Mouse (Mus musculus) limb, embryonic 14.5 days (tissue): ENCODE measurements around the gene Mbd3l1. TPM values are rescaled to one million over a fixed set of nuclear protein-coding genes. Genes with fewer than 3 reads are reported as not detected.

Source experiments
- ATAC-seq: fragments of 200-750 bp; cut with Nextera tagmentation; 2 replicates; pipeline ENCODE4 v1.8.0; 2017; ENCODE audit warnings: low read depth, moderate number of reproducible peaks, moderate TSS enrichment; ENCODE audit not compliant: low FRiP score
- DNase-seq: peaks from one replicate; pipeline ENCODE4 v3.0.0-alpha.2; 2015; ENCODE audit warnings: low spot score
- H3K27ac ChIP-seq: fragments of 300-500 bp; sonication (generic); replicated peaks from 2 replicates; pipeline ENCODE4 v1.5.1; 2014; ENCODE audit warnings: low read depth, mild to moderate bottlenecking, low read length, moderate library complexity, mixed read lengths
- H3K27me3 ChIP-seq: fragments of 300-500 bp; sonication (generic); 2 replicates; pipeline ENCODE4 v1.6.1; 2014; ENCODE audit warnings: low read length, mixed read lengths; ENCODE audit not compliant: control insufficient read depth, insufficient read depth
- H3K36me3 ChIP-seq: fragments of 300-500 bp; sonication (generic); 2 replicates; pipeline ENCODE4 v1.6.1; 2014; ENCODE audit warnings: mild to moderate bottlenecking, low read length, moderate library complexity, mixed read lengths; ENCODE audit not compliant: control insufficient read depth, insufficient read depth
- H3K4me1 ChIP-seq: fragments of 300-500 bp; sonication (generic); 2 replicates; pipeline ENCODE4 v1.6.1; 2014; ENCODE audit warnings: antibody characterized with exemption, low read length, mixed read lengths; ENCODE audit not compliant: control insufficient read depth, insufficient read depth
- H3K4me2 ChIP-seq: fragments of 300-500 bp; sonication (generic); replicated peaks from 2 replicates; pipeline ENCODE4 v1.6.1; 2014; ENCODE audit warnings: low read depth, mild to moderate bottlenecking, low read length, moderate library complexity; ENCODE audit not compliant: severe bottlenecking
- H3K4me3 ChIP-seq: fragments of 300-500 bp; sonication (generic); replicated peaks from 2 replicates; pipeline ENCODE4 v1.5.1; 2014; ENCODE audit warnings: low read length
- H3K9ac ChIP-seq: fragments of 300-500 bp; sonication (generic); 2 replicates; pipeline ENCODE4 v1.6.1; 2014; ENCODE audit warnings: mild to moderate bottlenecking, low read depth, low read length, moderate library complexity; ENCODE audit not compliant: severe bottlenecking
- H3K9me3 ChIP-seq: fragments of 300-500 bp; sonication (generic); 2 replicates; pipeline ENCODE4 v1.6.1; 2016; ENCODE audit warnings: low read length; ENCODE audit not compliant: control insufficient read depth
- POLR2A ChIP-seq: fragments of 200-500 bp; IDR thresholded peaks from 2 replicates; pipeline ENCODE4 v1.8.0; 2012; ENCODE audit warnings: inconsistent platforms, mild to moderate bottlenecking, moderate library complexity, borderline replicate concordance; ENCODE audit not compliant: insufficient read depth, insufficient read length; ENCODE audit errors: extremely low read depth
- WGBS: fragments of 180-500 bp; shearing (Covaris S2); extraction: QIAGEN DNeasy Blood & Tissue Kit; methylation state at CpG from one replicate; pipeline ENCODE4 v1.1.7; 2014; 5-methylcytosine and 5-hydroxymethylcytosine counted together
- polyA plus RNA-seq, 2 experiments: library from polyadenylated mRNA; depleted of rRNA in 1 of 2; stranded (reverse) in 1 of 2; unstranded in 1 of 2; fragments of >200 nt; fragmentation: Nextera tagmentation in 1 of 2; extraction: Ambion mirVana in 1 of 2; gene quantifications; 2 replicates each; pipeline versions ENCODE4 v1.2.1 to v1.2.3; 2012 to 2014

The Mbd3l1 gene
- polyA plus RNA-seq (2012; rRNA removed) (not detected in 2 replicates), polyA plus RNA-seq (2014; fragmentation: Nextera tagmentation; extraction: Ambion mirVana) (not detected in 2 replicates)

DNA sequence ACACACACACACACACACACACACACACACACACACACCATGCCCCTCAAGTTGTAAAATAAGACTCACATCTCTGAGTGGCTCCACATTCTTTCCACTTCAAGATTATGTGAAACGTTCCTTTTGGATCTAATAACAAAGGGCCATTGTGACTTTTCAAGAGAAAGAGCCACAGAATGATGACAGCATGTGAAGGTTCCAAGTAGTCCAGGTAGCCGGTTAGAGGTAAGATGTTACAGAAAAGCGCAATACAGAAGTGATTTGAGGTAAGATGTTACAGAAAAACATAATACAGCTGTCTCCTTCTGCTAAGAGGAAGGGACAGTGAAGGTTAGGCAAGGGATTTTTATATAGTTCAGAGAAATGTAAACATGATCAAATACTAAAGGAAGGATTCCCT lies at the start of gene Mbd3l1, which contains the start of gene Zfp558:
Gene Mbd3l1 (plus strand): TSS at position 192 of the 400 bp plus-strand sequence.
Gene Zfp558 (minus strand): TSS at position 101 of the 400 bp plus-strand sequence.
- no peaks in the 10 kb centered on the region for H3K9me3 ChIP-seq
- WGBS, result 73% methylated on average over 3 of the region's 3 CpGs
- no peaks in the 10 kb centered on the region for H3K27me3 ChIP-seq
- DNase-seq (no peak), ATAC-seq (no peak)
- no peaks in the 10 kb centered on the region for H3K36me3 ChIP-seq
- no peak within 1 kb of the TSS for H3K4me2 ChIP-seq
- no peaks in the 10 kb centered on the region for H3K4me1 ChIP-seq
- no peak within 1 kb of the TSS for H3K9ac ChIP-seq
- no peak within 1 kb of the TSS for H3K27ac ChIP-seq
- TF ChIP-seq POLR2A, result no peak
- H3K4me3 ChIP-seq, result no peak within 1 kb of the TSS

DNA sequence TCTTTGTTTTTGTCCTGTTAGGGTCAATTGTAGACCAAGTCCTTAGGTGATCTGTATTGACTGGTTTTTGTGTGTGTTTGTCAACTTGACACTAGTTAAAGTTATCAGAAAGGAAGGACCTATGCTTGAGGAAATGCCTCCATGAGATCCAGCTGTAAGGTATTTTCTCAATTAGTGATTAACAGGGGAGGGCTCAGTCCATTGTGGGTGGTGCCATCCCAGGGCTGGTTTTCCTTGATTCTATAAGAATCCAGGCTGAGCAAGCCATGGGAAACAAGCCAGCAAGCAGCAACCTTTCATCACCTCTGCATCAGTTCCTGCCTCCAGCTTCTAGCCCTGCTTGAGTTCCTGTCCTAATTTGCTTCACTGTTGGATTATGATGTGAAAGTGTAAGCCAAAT lies 47.8 kb upstream of the Mbd3l1 start, which contains the start of gene Mbd3l2:
Gene Mbd3l2 (plus strand): TSS at position 301 of the 400 bp plus-strand sequence.
- H3K36me3 ChIP-seq, result no peaks in the 10 kb centered on the region
- no peak within 1 kb of the TSS for H3K4me3 ChIP-seq
- no peaks in the 10 kb centered on the region for H3K27me3 ChIP-seq
- no peaks in the 10 kb centered on the region for H3K9me3 ChIP-seq
- no peak within 1 kb of the TSS for H3K27ac ChIP-seq
- no peak for TF ChIP-seq POLR2A
- no peaks in the 10 kb centered on the region for H3K4me1 ChIP-seq
- DNase-seq, result no peak
- ATAC-seq, result no peak
- no peak within 1 kb of the TSS for H3K9ac ChIP-seq
- H3K4me2 ChIP-seq, result no peak within 1 kb of the TSS

DNA sequence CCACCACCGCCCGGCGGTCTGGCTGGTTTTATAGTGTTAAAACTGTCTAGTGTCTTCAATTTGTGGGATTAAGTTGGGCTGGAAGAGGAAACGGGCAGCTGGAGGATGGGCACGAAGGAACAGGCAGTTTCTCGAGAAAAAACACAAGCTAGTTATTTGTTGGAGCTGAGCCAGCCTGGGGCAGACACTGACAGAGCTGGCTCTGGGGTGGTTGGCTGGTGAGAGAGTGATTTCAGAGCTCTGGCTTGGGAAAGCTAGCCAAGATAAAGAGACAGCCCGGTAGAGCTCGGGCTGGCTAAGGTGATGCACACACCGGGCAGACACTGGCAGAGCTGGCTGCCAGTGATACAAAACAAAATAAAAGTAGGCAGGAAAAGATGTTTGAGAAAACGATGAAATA lies 46.5 kb upstream of the Mbd3l1 start:
- H3K4me1 ChIP-seq, result no peaks in the 10 kb centered on the region
- TF ChIP-seq POLR2A, result no peak
- no peaks in the 10 kb centered on the region for H3K27me3 ChIP-seq
- H3K4me3 ChIP-seq, result no peak overlapping the region
- DNase-seq (no peak), ATAC-seq (no peak)
- no peak overlapping the region for H3K27ac ChIP-seq
- no peaks in the 10 kb centered on the region for H3K9me3 ChIP-seq
- H3K4me2 ChIP-seq, result no peak overlapping the region
- no peaks in the 10 kb centered on the region for H3K36me3 ChIP-seq
- 76% methylated on average over 10 of the region's 10 CpGs for WGBS
- no peak overlapping the region for H3K9ac ChIP-seq

DNA sequence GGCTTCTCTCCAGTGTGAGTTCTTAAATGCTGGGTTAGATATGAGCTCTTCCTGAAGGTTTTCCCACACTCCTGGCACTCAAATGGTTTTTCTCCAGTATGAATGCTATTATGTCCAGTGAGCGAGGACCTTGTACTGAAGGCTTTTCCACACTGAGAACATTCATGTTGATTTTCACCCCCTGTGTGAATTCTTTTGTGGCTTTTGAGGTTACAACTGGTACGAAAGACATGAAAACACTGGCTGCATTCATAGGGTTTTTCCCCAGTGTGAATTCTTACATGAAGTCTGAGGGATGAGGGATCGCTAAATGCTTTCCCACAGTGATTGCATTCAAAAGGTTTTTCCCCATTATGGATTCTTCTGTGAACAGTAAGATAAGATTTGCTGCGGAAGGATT lies 21.6 kb upstream of the Mbd3l1 start:
- 0 out of 2 replicates have a peak, but pooled peaks cover 4% of the 10 kb centered on the region for H3K9me3 ChIP-seq
- peaks cover 31% of the 10 kb centered on the region for H3K36me3 ChIP-seq
- H3K27me3 ChIP-seq, result no peaks in the 10 kb centered on the region
- DNase-seq (no peak), ATAC-seq (no peak)
- no peak overlapping the region for H3K27ac ChIP-seq
- TF ChIP-seq POLR2A, result no peak
- H3K4me1 ChIP-seq, result no peaks in the 10 kb centered on the region
- no peak overlapping the region for H3K4me2 ChIP-seq
- H3K9ac ChIP-seq, result no peak overlapping the region
- no peak overlapping the region for H3K4me3 ChIP-seq
- WGBS, result 80% methylated on average over 4 of the region's 4 CpGs

DNA sequence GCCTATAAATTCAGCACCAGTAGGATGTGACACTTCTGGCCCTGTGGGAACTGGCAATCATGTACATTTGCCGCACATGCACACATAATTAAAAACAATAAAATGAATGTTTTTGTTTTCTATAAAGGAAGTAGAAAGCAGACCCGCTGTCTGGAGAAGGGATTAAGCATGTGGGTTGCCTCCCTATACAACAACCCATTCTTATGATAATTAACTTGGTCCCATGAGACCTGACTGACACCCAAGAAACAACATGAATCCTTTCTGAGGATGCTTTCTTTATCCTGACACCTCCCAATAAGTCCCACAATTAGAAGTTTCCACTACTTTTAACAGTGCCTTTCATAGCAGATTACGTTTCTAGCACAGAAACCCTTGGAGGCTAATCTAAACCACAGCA lies 10.8 kb upstream of the Mbd3l1 start:
- ATAC-seq, result no peak
- Histone ChIP-seq H3K4me2 (no peak overlapping the region), H3K27me3 (no peaks in the 10 kb centered on the region), H3K27ac (no peak overlapping the region), H3K9me3 (no peaks in the 10 kb centered on the region), H3K9ac (no peak overlapping the region), H3K4me3 (no peak overlapping the region), H3K36me3 (peaks cover 10% of the 10 kb centered on the region; the same call in 1 of the 2 replicates), H3K4me1 (no peaks in the 10 kb centered on the region)
- WGBS, result 74% methylated on average over 3 of the region's 3 CpGs
- DNase-seq, result no peak
- no peak for TF ChIP-seq POLR2A
